Mouse (Mus musculus): Measurements from ENCODE around the gene Cdcp1. TPM values are rescaled to one million over a fixed set of nuclear protein-coding genes. Genes with fewer than 3 reads are reported as not detected.

Cdcp1 gene
- polyA plus RNA-seq, 1 experiment from 2014 or later: 13.5 TPM

DNA sequence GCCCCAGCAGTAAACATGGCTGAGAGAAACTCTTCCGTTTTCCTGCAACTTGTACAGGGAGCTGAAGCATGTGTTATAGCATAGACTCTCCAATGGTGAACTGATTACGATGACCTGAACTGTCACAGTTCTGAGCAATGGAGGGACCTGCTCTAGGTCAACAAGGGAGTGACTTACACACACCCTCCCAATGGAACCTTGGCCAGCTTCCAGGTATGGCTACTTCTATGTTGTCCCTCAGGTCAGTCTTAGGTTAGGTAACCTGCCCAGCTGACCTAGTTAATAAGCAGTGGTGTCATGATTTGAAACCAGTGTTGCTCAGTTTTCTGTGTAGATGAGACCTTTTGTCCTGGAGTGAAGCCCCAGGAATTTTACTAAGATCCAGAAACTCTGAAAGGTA, 8.9 kb downstream of the Cdcp1 start:
- Histone ChIP-seq H3K4me1 (no peaks in the 10 kb centered on the region; the same call in 1 of the 2 replicates), H3K27me3 (replicated peaks) (no peaks in the 10 kb centered on the region), H3K36me3 (no peaks in the 10 kb centered on the region), H3K9me3 (no peaks in the 10 kb centered on the region), H3K4me3 (replicated peaks) (no peak overlapping the region), H3K4me2 (no peak overlapping the region), H3K27ac (peak overlapping the region; percentile 8; the same call in 1 of the 2 replicates), H3K9ac (no peak overlapping the region)
- ATAC-seq (ENCODE audit: insufficient read depth, low FRiP score, low read depth): peak; percentile 79; the same call in 1 of the 2 replicates
- WGBS: 65% methylated on average over 2 of the region's 2 CpGs

DNA sequence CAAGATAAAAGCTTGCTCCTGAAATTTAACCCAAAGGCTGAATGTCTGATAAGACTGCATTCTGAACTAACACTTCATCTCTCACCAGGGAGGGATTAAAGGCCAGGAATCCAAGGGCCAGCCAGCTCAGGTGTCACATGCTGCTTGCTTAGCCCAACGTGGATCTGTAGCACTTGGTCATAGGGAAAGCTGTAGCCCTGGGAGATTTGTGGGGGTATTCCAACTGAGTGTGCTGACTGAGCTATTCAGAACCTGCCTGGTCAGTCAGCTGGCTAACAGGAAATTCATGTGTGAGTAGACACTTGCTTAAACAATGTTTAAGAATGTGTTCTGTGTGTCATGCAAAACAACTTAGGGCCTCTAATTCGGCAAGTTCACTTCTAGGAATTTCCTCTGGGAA, 9.3 kb downstream of the Cdcp1 start:
- WGBS: 16% methylated on average over 2 of the region's 2 CpGs
- no peak for ATAC-seq (ENCODE audit: insufficient read depth, low FRiP score, low read depth)
- H3K36me3 ChIP-seq: no peaks in the 10 kb centered on the region
- H3K9ac ChIP-seq: no peak overlapping the region
- no peaks in the 10 kb centered on the region for H3K27me3 ChIP-seq (replicated peaks)
- H3K9me3 ChIP-seq: no peaks in the 10 kb centered on the region
- peak overlapping the region; percentile 8; the same call in 1 of the 2 replicates for H3K27ac ChIP-seq
- H3K4me3 ChIP-seq (replicated peaks): no peak overlapping the region
- H3K4me2 ChIP-seq: no peak overlapping the region
- no peaks in the 10 kb centered on the region; the same call in 1 of the 2 replicates for H3K4me1 ChIP-seq

DNA sequence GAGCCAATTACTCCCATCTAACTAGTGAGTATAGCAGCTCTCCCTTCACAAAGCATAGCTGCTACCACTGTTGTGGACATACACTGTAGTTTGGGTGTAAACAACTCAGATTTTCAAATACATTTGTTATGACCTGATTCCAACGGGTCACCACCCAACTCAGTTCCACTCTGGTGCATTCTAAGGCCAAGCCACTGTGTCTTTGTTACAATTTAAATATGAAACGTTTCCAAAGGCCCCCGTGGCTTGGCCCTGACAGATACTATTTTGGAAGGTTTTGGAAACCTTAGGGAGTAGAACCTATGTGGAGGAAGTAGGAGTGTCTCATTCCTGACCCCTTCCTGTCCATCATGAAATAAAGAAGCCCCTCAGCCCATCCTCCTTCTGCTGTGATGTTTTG, 15.7 kb downstream of the Cdcp1 start:
- H3K27ac ChIP-seq: no peak overlapping the region
- no peak overlapping the region for H3K4me2 ChIP-seq
- H3K27me3 ChIP-seq (replicated peaks): no peaks in the 10 kb centered on the region
- H3K9ac ChIP-seq: no peak overlapping the region
- H3K4me1 ChIP-seq: no peaks in the 10 kb centered on the region
- H3K36me3 ChIP-seq: no peaks in the 10 kb centered on the region
- no peak overlapping the region for H3K4me3 ChIP-seq (replicated peaks)
- ATAC-seq (ENCODE audit: insufficient read depth, low FRiP score, low read depth): no peak
- H3K9me3 ChIP-seq: no peaks in the 10 kb centered on the region
- 70% methylated on average over 3 of the region's 3 CpGs for WGBS

- no peak for ATAC-seq (ENCODE audit: insufficient read depth, low FRiP score, low read depth)
These were observed 27.6 kb downstream of the Cdcp1 start for GRCm38 (mm10) chr9:123188271-123188670.

DNA sequence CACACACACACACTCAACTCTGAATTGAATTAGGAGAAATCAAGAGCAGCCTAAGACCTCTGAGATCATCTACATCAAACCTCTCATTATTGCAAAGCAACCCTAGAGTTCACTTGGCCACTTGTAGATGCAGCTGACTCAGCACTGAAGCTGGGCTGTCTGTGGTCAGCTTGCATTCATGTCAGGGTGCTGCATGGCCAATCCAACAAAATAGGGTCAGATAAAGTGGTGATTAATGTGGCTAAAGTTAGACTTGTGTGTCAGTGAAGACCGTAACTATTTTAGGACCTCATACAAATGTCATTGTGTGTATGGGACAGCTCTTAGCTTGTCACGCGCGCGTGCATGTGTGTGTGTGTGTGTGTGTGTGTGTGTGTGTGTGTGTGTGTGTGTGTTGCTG, 28.2 kb downstream of the Cdcp1 start:
- H3K27ac ChIP-seq: no peak overlapping the region
- no peaks in the 10 kb centered on the region for H3K9me3 ChIP-seq
- no peak overlapping the region for H3K4me3 ChIP-seq (replicated peaks)
- no peak for ATAC-seq (ENCODE audit: insufficient read depth, low FRiP score, low read depth)
- H3K36me3 ChIP-seq: no peaks in the 10 kb centered on the region
- H3K27me3 ChIP-seq (replicated peaks): no peaks in the 10 kb centered on the region
- 97% methylated on average over 5 of the region's 5 CpGs for WGBS
- H3K4me1 ChIP-seq: no peaks in the 10 kb centered on the region
- H3K9ac ChIP-seq: no peak overlapping the region
- no peak overlapping the region for H3K4me2 ChIP-seq

More at GRCm38 (mm10) chr9:123188271-123188670, 27.6 kb downstream of the Cdcp1 start:
- no peaks in the 10 kb centered on the region for H3K27me3 ChIP-seq (replicated peaks)
- no peaks in the 10 kb centered on the region for H3K9me3 ChIP-seq
- H3K9ac ChIP-seq: no peak overlapping the region
- no peak overlapping the region for H3K4me2 ChIP-seq
- no peak overlapping the region for H3K4me3 ChIP-seq (replicated peaks)
- H3K27ac ChIP-seq: no peak overlapping the region
- no peaks in the 10 kb centered on the region for H3K36me3 ChIP-seq
- 69% methylated on average over 2 of the region's 2 CpGs for WGBS
- H3K4me1 ChIP-seq: no peaks in the 10 kb centered on the region

DNA sequence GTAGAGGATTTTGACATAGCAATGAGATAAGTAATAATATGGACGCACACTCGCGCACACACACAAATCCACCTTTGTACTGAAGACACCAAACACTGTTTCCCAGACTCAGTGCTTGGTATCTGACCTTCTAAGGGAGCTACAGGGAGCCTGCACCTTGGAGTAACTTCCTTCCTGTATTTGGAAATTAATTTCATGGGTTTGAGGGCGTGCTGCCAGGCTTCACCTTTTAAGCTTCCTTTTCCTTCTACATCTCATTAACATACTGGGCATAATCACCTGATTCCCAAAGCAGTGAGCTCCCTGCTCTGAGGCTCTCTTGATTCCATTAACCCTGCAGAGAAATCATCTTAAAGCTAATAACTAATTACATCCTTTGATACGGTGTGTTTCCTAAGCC, 29.7 kb downstream of the Cdcp1 start:
- Histone ChIP-seq H3K27ac (no peak overlapping the region), H3K9ac (no peak overlapping the region), H3K36me3 (no peaks in the 10 kb centered on the region), H3K4me1 (no peaks in the 10 kb centered on the region), H3K4me2 (no peak overlapping the region), H3K4me3 (replicated peaks) (no peak overlapping the region), H3K27me3 (replicated peaks) (no peaks in the 10 kb centered on the region), H3K9me3 (no peaks in the 10 kb centered on the region)
- 82% methylated on average over 5 of the region's 5 CpGs for WGBS
- no peak for ATAC-seq (ENCODE audit: insufficient read depth, low FRiP score, low read depth)

- no peak for ATAC-seq (ENCODE audit: insufficient read depth, low FRiP score, low read depth)
These were observed 30.3 kb downstream of the Cdcp1 start for GRCm38 (mm10) chr9:123185546-123185945.

GRCm38 (mm10) chr9:123183226-123183625, 32.6 kb downstream of the Cdcp1 start:
- H3K4me3 ChIP-seq (replicated peaks): no peak overlapping the region
- no peaks in the 10 kb centered on the region for H3K27me3 ChIP-seq (replicated peaks)
- H3K9ac ChIP-seq: no peak overlapping the region
- ATAC-seq (ENCODE audit: insufficient read depth, low FRiP score, low read depth): no peak; the same call in 1 of the 2 replicates
- H3K4me1 ChIP-seq: no peaks in the 10 kb centered on the region
- 74% methylated on average over 8 of the region's 8 CpGs for WGBS
- no peak overlapping the region for H3K4me2 ChIP-seq
- H3K27ac ChIP-seq: no peak overlapping the region
- no peaks in the 10 kb centered on the region for H3K36me3 ChIP-seq
- H3K9me3 ChIP-seq: no peaks in the 10 kb centered on the region

More at GRCm38 (mm10) chr9:123185546-123185945, 30.3 kb downstream of the Cdcp1 start:
- Histone ChIP-seq H3K27me3 (replicated peaks) (no peaks in the 10 kb centered on the region), H3K27ac (no peak overlapping the region), H3K4me1 (no peaks in the 10 kb centered on the region), H3K9me3 (no peaks in the 10 kb centered on the region), H3K4me2 (no peak overlapping the region), H3K9ac (no peak overlapping the region), H3K36me3 (no peaks in the 10 kb centered on the region), H3K4me3 (replicated peaks) (no peak overlapping the region)
- 55% methylated on average over 2 of the region's 2 CpGs for WGBS

DNA sequence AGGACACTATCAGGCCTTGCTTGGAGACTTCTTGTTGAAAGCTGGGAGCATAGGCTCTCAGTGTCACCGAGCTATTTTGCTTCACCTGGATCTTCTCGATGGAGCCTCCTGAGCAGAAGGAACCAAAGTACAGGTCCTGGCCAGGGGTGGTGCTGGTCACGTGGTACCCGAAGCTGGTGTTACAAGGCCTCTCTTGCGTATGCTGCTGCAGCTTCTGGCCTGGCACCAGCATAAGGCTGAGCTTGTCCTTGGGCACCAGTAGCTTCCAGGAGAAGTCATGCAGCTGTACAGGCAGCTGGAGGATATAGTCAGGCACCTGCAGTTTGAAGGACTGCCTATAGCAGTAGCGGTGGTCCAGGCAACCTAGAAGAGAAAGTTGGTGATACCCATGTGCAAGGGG, 35.8 kb downstream of the Cdcp1 start:
- ATAC-seq (ENCODE audit: insufficient read depth, low FRiP score, low read depth): no peak
- no peak overlapping the region for H3K4me3 ChIP-seq (replicated peaks)
- WGBS: 89% methylated on average over 6 of the region's 6 CpGs
- no peaks in the 10 kb centered on the region for H3K36me3 ChIP-seq
- no peak overlapping the region for H3K27ac ChIP-seq
- no peaks in the 10 kb centered on the region for H3K4me1 ChIP-seq
- H3K27me3 ChIP-seq (replicated peaks): no peaks in the 10 kb centered on the region
- H3K4me2 ChIP-seq: no peak overlapping the region
- no peak overlapping the region for H3K9ac ChIP-seq
- H3K9me3 ChIP-seq: no peaks in the 10 kb centered on the region

DNA sequence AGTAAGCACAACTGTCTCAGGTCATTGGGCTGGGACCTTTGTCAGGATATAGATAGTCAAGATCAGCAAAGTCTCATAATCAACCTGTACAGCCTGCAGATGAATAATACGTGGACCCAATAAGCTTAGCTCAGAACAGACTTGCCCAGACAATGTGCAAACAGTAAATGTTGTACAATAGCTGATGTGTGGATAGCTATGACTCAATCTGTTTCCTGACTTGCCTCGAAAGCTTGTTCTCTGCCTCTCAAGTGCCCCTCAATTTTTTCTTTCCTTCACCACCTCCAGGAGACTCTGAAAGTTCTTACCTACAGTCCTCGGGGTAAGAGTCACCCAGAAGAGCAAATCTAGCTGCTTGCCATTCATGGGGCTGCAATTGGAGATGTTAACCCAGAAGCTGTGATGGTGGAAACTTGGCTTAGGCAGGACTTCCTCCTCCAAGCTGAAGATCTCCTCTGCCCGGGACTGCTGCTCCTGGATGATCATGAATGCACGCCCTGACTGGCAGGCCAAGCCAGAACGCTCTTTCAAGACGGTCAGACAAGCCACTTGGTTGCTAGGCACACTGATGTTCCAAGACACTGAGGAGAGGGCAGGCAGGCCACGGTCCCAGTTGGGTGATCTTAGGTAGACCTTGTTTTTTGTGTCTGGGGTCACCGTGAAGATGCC, 38.3 kb downstream of the Cdcp1 start:
- no peaks in the 10 kb centered on the region for H3K9me3 ChIP-seq
- H3K4me3 ChIP-seq (replicated peaks): no peak overlapping the region
- ATAC-seq (ENCODE audit: insufficient read depth, low FRiP score, low read depth): no peak
- no peaks in the 10 kb centered on the region for H3K27me3 ChIP-seq (replicated peaks)
- 83% methylated on average over 9 of the region's 9 CpGs for WGBS
- no peak overlapping the region for H3K4me2 ChIP-seq
- H3K27ac ChIP-seq: no peak overlapping the region
- no peaks in the 10 kb centered on the region for H3K4me1 ChIP-seq
- no peaks in the 10 kb centered on the region for H3K36me3 ChIP-seq
- H3K9ac ChIP-seq: no peak overlapping the region

GRCm38 (mm10) chr9:123174356-123174755, 41.5 kb downstream of the Cdcp1 start:
- Histone ChIP-seq H3K4me2 (no peak overlapping the region), H3K4me1 (no peaks in the 10 kb centered on the region), H3K27me3 (replicated peaks) (no peaks in the 10 kb centered on the region), H3K9me3 (no peaks in the 10 kb centered on the region), H3K27ac (no peak overlapping the region), H3K9ac (no peak overlapping the region), H3K36me3 (no peaks in the 10 kb centered on the region), H3K4me3 (replicated peaks) (no peak overlapping the region)
- no peak for ATAC-seq (ENCODE audit: insufficient read depth, low FRiP score, low read depth)
- 86% methylated on average over 4 of the region's 4 CpGs for WGBS

- H3K27ac ChIP-seq: no peak overlapping the region
- ATAC-seq (ENCODE audit: insufficient read depth, low FRiP score, low read depth): no peak
- no peak overlapping the region for H3K4me3 ChIP-seq (replicated peaks)
- H3K36me3 ChIP-seq: no peaks in the 10 kb centered on the region
- H3K27me3 ChIP-seq (replicated peaks): no peaks in the 10 kb centered on the region
- H3K9ac ChIP-seq: no peak overlapping the region
- no peak overlapping the region for H3K4me2 ChIP-seq
- no peaks in the 10 kb centered on the region for H3K4me1 ChIP-seq
- WGBS: 84% methylated on average over 6 of the region's 6 CpGs
- H3K9me3 ChIP-seq: no peaks in the 10 kb centered on the region
These were observed 42.1 kb downstream of the Cdcp1 start for GRCm38 (mm10) chr9:123173760-123174159.
